Mouse (Mus musculus) MEL (cell line): Measurements from ENCODE around the gene Gm11565. TPM values are rescaled to one million over a fixed set of nuclear protein-coding genes. Genes with fewer than 3 reads are reported as not detected.
A peak's percentile ranks its signal among the peaks of the same experiment; 100 is the strongest.

Experiments
- DNase-seq: peaks from one replicate; pipeline ENCODE4 v3.0.0; 2011; ENCODE audit warnings: low read depth, low spot score
- H3K27ac ChIP-seq: 2 replicates; pipeline ENCODE4 v1.5.1; 2012; ENCODE audit warnings: low read depth, mild to moderate bottlenecking, control low read depth, low read length, moderate library complexity; ENCODE audit not compliant: control insufficient read depth
- H3K27me3 ChIP-seq, 2 experiments: fragments of 150-350 bp in 1 of 2; sonication (generic) in 1 of 2; 2 replicates each; pipeline ENCODE4 v1.6.1; 2012; ENCODE audit warnings: low read length in 2 of 2, mild to moderate bottlenecking in 2 of 2, improper control_type of control experiment in 1 of 2, moderate library complexity in 1 of 2; ENCODE audit not compliant: insufficient read depth in 2 of 2, control insufficient read depth in 1 of 2
- H3K36me3 ChIP-seq, 2 experiments: 2 replicates each; pipeline ENCODE4 v1.6.1; 2012 to 2014; ENCODE audit warnings: low read length in 2 of 2, improper control_type of control experiment in 1 of 2, inconsistent platforms in 1 of 2, mild to moderate bottlenecking in 1 of 2; ENCODE audit not compliant: insufficient read depth in 2 of 2, control insufficient read depth in 1 of 2
- H3K4me1 ChIP-seq, 2 experiments: fragments of 150-350 bp in 1 of 2; sonication (generic) in 1 of 2; 2 replicates each; pipeline ENCODE4 v1.6.1; 2012; ENCODE audit warnings: low read length in 2 of 2, improper control_type of control experiment in 1 of 2, mild to moderate bottlenecking in 1 of 2; ENCODE audit not compliant: insufficient read depth in 2 of 2, control insufficient read depth in 1 of 2
- H3K4me3 ChIP-seq, 2 experiments: fragments of 150-350 bp in 1 of 2; sonication (generic) in 1 of 2; 2 replicates each; pipeline ENCODE4 v1.5.1; 2012; ENCODE audit warnings: low read depth in 2 of 2, low read length in 2 of 2, mild to moderate bottlenecking in 2 of 2, moderate library complexity in 2 of 2, control low read depth in 1 of 2, improper control_type of control experiment in 1 of 2; ENCODE audit not compliant: control insufficient read depth in 1 of 2, insufficient read depth in 1 of 2
- H3K79me2 ChIP-seq: 2 replicates; pipeline ENCODE4 v1.6.1; 2012; ENCODE audit warnings: mild to moderate bottlenecking, low read length, moderate library complexity; ENCODE audit not compliant: control insufficient read depth, poor library complexity, insufficient read depth
- H3K9ac ChIP-seq: 2 replicates; pipeline ENCODE4 v1.6.1; 2012; ENCODE audit warnings: low read depth, mild to moderate bottlenecking, control low read depth, low read length, moderate library complexity; ENCODE audit not compliant: control insufficient read depth, poor library complexity, severe bottlenecking
- H3K9me3 ChIP-seq: fragments of 150-350 bp; sonication (generic); replicated peaks from 2 replicates; pipeline ENCODE4 v1.6.1; 2012; ENCODE audit warnings: mild to moderate bottlenecking, low read length, improper control_type of control experiment, moderate library complexity; ENCODE audit not compliant: insufficient read depth
- CHD2 ChIP-seq: IDR thresholded peaks from 2 replicates; pipeline ENCODE4 v1.6.1; 2011; ENCODE audit warnings: low read length, improper control_type of control experiment
- CTCF ChIP-seq, 3 experiments: IDR thresholded peaks in 2 of 3; conservative IDR thresholded peaks in 1 of 3; 2 replicates each; pipeline ENCODE4 v1.5.1; 2011 to 2012; ENCODE audit warnings: low read length in 3 of 3, low read depth in 2 of 3, mild to moderate bottlenecking in 2 of 3, improper control_type of control experiment in 1 of 3, inconsistent platforms in 1 of 3, mixed read lengths in 1 of 3, moderate library complexity in 1 of 3; ENCODE audit not compliant: control insufficient read depth in 1 of 3, insufficient read depth in 1 of 3, poor library complexity in 1 of 3, severe bottlenecking in 1 of 3
- E2F4 ChIP-seq: IDR thresholded peaks from 2 replicates; pipeline ENCODE4 v1.6.1; 2011; ENCODE audit warnings: low read depth, low read length, improper control_type of control experiment, borderline replicate concordance
- ELF1 ChIP-seq: IDR thresholded peaks from 2 replicates; pipeline ENCODE4 v1.6.1; 2014; ENCODE audit warnings: low read depth, mild to moderate bottlenecking, inconsistent platforms, low read length, improper control_type of control experiment, moderate library complexity
- NELFE ChIP-seq: IDR thresholded peaks from 2 replicates; pipeline ENCODE4 v1.6.1; 2011; ENCODE audit warnings: low read depth, low read length, improper control_type of control experiment
- ZNF384 ChIP-seq: IDR thresholded peaks from 2 replicates; pipeline ENCODE4 v1.6.1; 2012; ENCODE audit warnings: low read depth, mild to moderate bottlenecking, inconsistent platforms, low read length, improper control_type of control experiment
- polyA plus RNA-seq, 2 experiments: library from polyadenylated mRNA; stranded (reverse) in 1 of 2; unstranded in 1 of 2; fragments of >175 nt in 1 of 2; fragments of >200 nt in 1 of 2; gene quantifications; 2 replicates each; pipeline versions ENCODE4 v1.2.1 to v1.2.4; 2012; ENCODE audit warnings: low replicate concordance in 2 of 2, low read depth in 1 of 2; ENCODE audit not compliant: insufficient read length in 2 of 2, insufficient read depth in 1 of 2, missing spikeins in 1 of 2
- total RNA-seq: library from RNA; depleted of rRNA; stranded (reverse); fragments of 300-350 nt; gene quantifications from 2 replicates; pipeline ENCODE4 v1.2.3, GENCODE M21; 2012; rRNA removed

The Gm11565 gene
- total and polyA plus RNA-seq, 3 experiments, result not detected

DNA sequence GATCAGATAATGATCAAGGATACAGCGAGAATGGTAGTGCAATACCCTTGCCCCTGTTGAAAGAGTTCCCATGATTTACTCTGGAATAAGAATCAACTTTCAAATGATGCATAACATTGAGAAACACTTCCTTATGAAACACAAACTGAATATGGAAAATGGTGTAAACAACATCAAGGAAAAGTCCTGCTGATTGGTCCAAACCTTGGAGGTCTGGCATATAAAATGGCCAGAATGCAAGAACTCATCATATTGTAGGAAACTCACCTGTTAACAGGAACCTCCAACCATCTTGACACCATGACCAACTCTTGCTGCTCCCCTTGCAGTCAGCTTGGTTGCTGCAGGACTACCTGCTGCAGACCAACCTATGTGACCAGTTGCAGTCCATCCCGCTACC lies 33.6 kb downstream of the Gm11565 start, which contains the start of gene Krtap9-5:
TSS of gene Krtap9-5 (plus strand) at position 301 of the 400 bp plus-strand sequence.
- H3K9ac ChIP-seq, result no peak within 1 kb of the TSS
- H3K4me3 ChIP-seq, result no peak within 1 kb of the TSS
- H3K36me3 ChIP-seq, result no peaks in the 10 kb centered on the region
- H3K4me1 ChIP-seq, result no peaks in the 10 kb centered on the region
- no peak for DNase-seq
- TF ChIP-seq CHD2, result no peak
- no peak for TF ChIP-seq ZNF384
- no peak for TF ChIP-seq ELF1
- no peaks in the 10 kb centered on the region for H3K79me2 ChIP-seq
- H3K27ac ChIP-seq, result no peak within 1 kb of the TSS
- H3K9me3 ChIP-seq, result no peaks in the 10 kb centered on the region
- no peaks in the 10 kb centered on the region for H3K27me3 ChIP-seq

GRCm38 (mm10) chr11:99964213-99964612 lies 49.7 kb downstream of the Gm11565 start:
- H3K36me3 ChIP-seq, result no peaks in the 10 kb centered on the region
- DNase-seq, result no peak
- no peak overlapping the region for H3K9ac ChIP-seq
- no peaks in the 10 kb centered on the region for H3K27me3 ChIP-seq
- no peaks in the 10 kb centered on the region; the same call in 1 of the 2 replicates for H3K9me3 ChIP-seq
- no peak overlapping the region for H3K27ac ChIP-seq
- H3K4me1 ChIP-seq, result no peaks in the 10 kb centered on the region
- H3K79me2 ChIP-seq, result no peaks in the 10 kb centered on the region
- H3K4me3 ChIP-seq, result no peak overlapping the region
- TF ChIP-seq NELFE (no peak), E2F4 (no peak), CTCF (IDR thresholded peaks at IDR 0.05 in 2 of 3, conservative IDR thresholded peaks at IDR 0.05 in 1 of 3; ENCODE audit: control insufficient read depth in 1 of 3, insufficient read depth in 1 of 3, low read depth in 2 of 3, low read length in 3 of 3, poor library complexity in 1 of 3, severe bottlenecking in 1 of 3) (0 out of 6 replicates have a peak, but pooled peaks of 1 of the 3 experiments have one; percentile 10)

Other genes starting within 250 kb of the Gm11565 start
Only the 30 nearest of the 33 such genes appear.
- gene Gm14180, start 180.5 kb upstream of the Gm11565 start, total RNA-seq, result not detected in 2 replicates
- not detected for gene Gm14180, start 180.5 kb upstream of the Gm11565 start, polyA plus RNA-seq
- not detected in 2 replicates for gene Gm11595, start 141.8 kb upstream of the Gm11565 start, total RNA-seq
- gene Gm11595, start 141.8 kb upstream of the Gm11565 start, polyA plus RNA-seq, result not detected
- not detected in 2 replicates for gene Krtap4-8, start 134.0 kb upstream of the Gm11565 start, total RNA-seq
- gene Krtap4-8, start 134.0 kb upstream of the Gm11565 start, polyA plus RNA-seq, result not detected
- gene Krtap4-9, start 129.6 kb upstream of the Gm11565 start, total RNA-seq, result not detected in 2 replicates
- gene Krtap4-9, start 129.6 kb upstream of the Gm11565 start, polyA plus RNA-seq, result not detected
- not detected in 2 replicates for gene Gm11596, start 121.3 kb upstream of the Gm11565 start, total RNA-seq
- gene Gm11596, start 121.3 kb upstream of the Gm11565 start, polyA plus RNA-seq, result not detected
- not detected in 2 replicates for gene Gm11569, start 115.8 kb upstream of the Gm11565 start, total RNA-seq
- gene Gm11569, start 115.8 kb upstream of the Gm11565 start, polyA plus RNA-seq, result not detected
- not detected in 2 replicates for gene Gm11554, start 110.3 kb upstream of the Gm11565 start, total RNA-seq
- not detected for gene Gm11554, start 110.3 kb upstream of the Gm11565 start, polyA plus RNA-seq
- not detected in 2 replicates for gene Krtap4-13, start 104.9 kb upstream of the Gm11565 start, total RNA-seq
- not detected for gene Krtap4-13, start 104.9 kb upstream of the Gm11565 start, polyA plus RNA-seq
- gene Gm11564, start 99.1 kb upstream of the Gm11565 start, total RNA-seq, result not detected in 2 replicates
- not detected for gene Gm11564, start 99.1 kb upstream of the Gm11565 start, polyA plus RNA-seq
- gene 2300003K06Rik, start 76.7 kb upstream of the Gm11565 start, total RNA-seq, result not detected in 2 replicates
- gene 2300003K06Rik, start 76.7 kb upstream of the Gm11565 start, polyA plus RNA-seq, result not detected
- not detected in 2 replicates for gene Krtap4-16, start 63.1 kb upstream of the Gm11565 start, total RNA-seq
- not detected for gene Krtap4-16, start 63.1 kb upstream of the Gm11565 start, polyA plus RNA-seq
- gene Gm11568, start 56.8 kb upstream of the Gm11565 start, total RNA-seq, result not detected in 2 replicates
- not detected for gene Gm11568, start 56.8 kb upstream of the Gm11565 start, polyA plus RNA-seq
- gene Gm11559, start 50.3 kb upstream of the Gm11565 start, total RNA-seq, result not detected in 2 replicates
- gene Gm11559, start 50.3 kb upstream of the Gm11565 start, polyA plus RNA-seq, result not detected
- not detected in 2 replicates for gene Krtap9-1, start 41.4 kb upstream of the Gm11565 start, total RNA-seq
- gene Krtap9-1, start 41.4 kb upstream of the Gm11565 start, polyA plus RNA-seq, result not detected
- not detected in 2 replicates for gene Gm11567, start 35.6 kb upstream of the Gm11565 start, total RNA-seq
- not detected for gene Gm11567, start 35.6 kb upstream of the Gm11565 start, polyA plus RNA-seq
- gene Krtap31-1, start 6.8 kb upstream of the Gm11565 start, total RNA-seq, result not detected in 2 replicates
- not detected for gene Krtap31-1, start 6.8 kb upstream of the Gm11565 start, polyA plus RNA-seq
- not detected in 2 replicates for gene Krtap31-2, start 21.5 kb downstream of the Gm11565 start, total RNA-seq
- not detected for gene Krtap31-2, start 21.5 kb downstream of the Gm11565 start, polyA plus RNA-seq
- not detected in 2 replicates for gene Krtap9-5, start 33.7 kb downstream of the Gm11565 start, total RNA-seq
- not detected for gene Krtap9-5, start 33.7 kb downstream of the Gm11565 start, polyA plus RNA-seq
- not detected in 2 replicates for gene Krtap29-1, start 64.3 kb downstream of the Gm11565 start, total RNA-seq
- gene Krtap29-1, start 64.3 kb downstream of the Gm11565 start, polyA plus RNA-seq, result not detected
- 0.08 TPM in 1 of 2 replicates, not detected in the other for gene Krtap16-1, start 71.8 kb downstream of the Gm11565 start, total RNA-seq
- not detected for gene Krtap16-1, start 71.8 kb downstream of the Gm11565 start, polyA plus RNA-seq
- not detected in 2 replicates for gene Krtap17-1, start 79.2 kb downstream of the Gm11565 start, total RNA-seq
- gene Krtap17-1, start 79.2 kb downstream of the Gm11565 start, polyA plus RNA-seq, result not detected
- gene Krt33a, start 101.5 kb downstream of the Gm11565 start, total RNA-seq, result not detected in 2 replicates
- not detected for gene Krt33a, start 101.5 kb downstream of the Gm11565 start, polyA plus RNA-seq
- not detected in 2 replicates for gene Krt33b, start 115.1 kb downstream of the Gm11565 start, total RNA-seq
- not detected for gene Krt33b, start 115.1 kb downstream of the Gm11565 start, polyA plus RNA-seq
- not detected in 2 replicates for gene Krt34, start 126.8 kb downstream of the Gm11565 start, total RNA-seq
- not detected for gene Krt34, start 126.8 kb downstream of the Gm11565 start, polyA plus RNA-seq
- not detected in 2 replicates for gene Krt31, start 135.8 kb downstream of the Gm11565 start, total RNA-seq
- not detected for gene Krt31, start 135.8 kb downstream of the Gm11565 start, polyA plus RNA-seq
- gene Krt32, start 173.5 kb downstream of the Gm11565 start, total RNA-seq, result not detected in 2 replicates
- not detected for gene Krt32, start 173.5 kb downstream of the Gm11565 start, polyA plus RNA-seq
- gene Krt35, start 181.5 kb downstream of the Gm11565 start, total RNA-seq, result not detected in 2 replicates
- not detected for gene Krt35, start 181.5 kb downstream of the Gm11565 start, polyA plus RNA-seq
- gene Krt36, start 190.9 kb downstream of the Gm11565 start, total RNA-seq, result not detected in 2 replicates
- gene Krt36, start 190.9 kb downstream of the Gm11565 start, polyA plus RNA-seq, result not detected
- not detected in 2 replicates for gene Krt13, start 206.8 kb downstream of the Gm11565 start, total RNA-seq
- gene Krt13, start 206.8 kb downstream of the Gm11565 start, polyA plus RNA-seq, result not detected
- not detected in 2 replicates for gene Krt15, start 221.2 kb downstream of the Gm11565 start, total RNA-seq
- gene Krt15, start 221.2 kb downstream of the Gm11565 start, polyA plus RNA-seq, result not detected